Mouse (Mus musculus): ENCODE data around the gene Cyp11a1. TPM values are rescaled to one million over a fixed set of nuclear protein-coding genes. Genes with fewer than 3 reads are reported as not detected.

Cyp11a1 gene
- total RNA-seq (2017), result not detected in 2 replicates

- no peak for ATAC-seq (replicated peaks; ENCODE audit: low read depth, poor library complexity, severe bottlenecking)
Measured at GRCm38 (mm10) chr9:58005753-58006461, at the start of gene Cyp11a1. TSS of gene Cyp11a1 (plus strand) at chr9:58006411.

DNA sequence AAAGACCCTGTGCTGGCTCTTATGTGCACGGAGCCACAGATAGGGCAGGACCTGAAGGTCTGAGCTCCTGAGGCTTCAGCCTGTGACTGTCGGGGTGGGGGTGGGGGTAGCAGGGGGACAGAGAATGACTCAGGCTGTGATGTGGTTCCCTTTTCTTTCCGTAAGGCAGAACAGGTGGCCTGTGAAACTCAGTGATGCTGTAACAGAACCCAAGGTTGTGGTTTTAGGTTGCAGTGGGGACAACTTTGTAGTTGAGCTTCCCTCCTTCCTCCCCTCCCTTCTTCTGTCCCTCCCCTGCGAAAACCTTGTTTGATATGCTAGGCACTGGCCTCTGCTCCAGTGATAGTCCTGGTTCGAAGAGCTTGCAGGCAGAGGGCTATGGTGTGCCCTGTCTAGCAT lies 49.4 kb upstream of the Cyp11a1 start:
- peak; percentile 75 for ATAC-seq (replicated peaks; ENCODE audit: low read depth, poor library complexity, severe bottlenecking)

- ATAC-seq (replicated peaks; ENCODE audit: low read depth, poor library complexity, severe bottlenecking), result no peak
Measured at GRCm38 (mm10) chr9:57958615-57959014, 47.6 kb upstream of the Cyp11a1 start.

- ATAC-seq (replicated peaks; ENCODE audit: low read depth, poor library complexity, severe bottlenecking), result no peak
Measured at GRCm38 (mm10) chr9:57959399-57959798, 46.8 kb upstream of the Cyp11a1 start.

DNA sequence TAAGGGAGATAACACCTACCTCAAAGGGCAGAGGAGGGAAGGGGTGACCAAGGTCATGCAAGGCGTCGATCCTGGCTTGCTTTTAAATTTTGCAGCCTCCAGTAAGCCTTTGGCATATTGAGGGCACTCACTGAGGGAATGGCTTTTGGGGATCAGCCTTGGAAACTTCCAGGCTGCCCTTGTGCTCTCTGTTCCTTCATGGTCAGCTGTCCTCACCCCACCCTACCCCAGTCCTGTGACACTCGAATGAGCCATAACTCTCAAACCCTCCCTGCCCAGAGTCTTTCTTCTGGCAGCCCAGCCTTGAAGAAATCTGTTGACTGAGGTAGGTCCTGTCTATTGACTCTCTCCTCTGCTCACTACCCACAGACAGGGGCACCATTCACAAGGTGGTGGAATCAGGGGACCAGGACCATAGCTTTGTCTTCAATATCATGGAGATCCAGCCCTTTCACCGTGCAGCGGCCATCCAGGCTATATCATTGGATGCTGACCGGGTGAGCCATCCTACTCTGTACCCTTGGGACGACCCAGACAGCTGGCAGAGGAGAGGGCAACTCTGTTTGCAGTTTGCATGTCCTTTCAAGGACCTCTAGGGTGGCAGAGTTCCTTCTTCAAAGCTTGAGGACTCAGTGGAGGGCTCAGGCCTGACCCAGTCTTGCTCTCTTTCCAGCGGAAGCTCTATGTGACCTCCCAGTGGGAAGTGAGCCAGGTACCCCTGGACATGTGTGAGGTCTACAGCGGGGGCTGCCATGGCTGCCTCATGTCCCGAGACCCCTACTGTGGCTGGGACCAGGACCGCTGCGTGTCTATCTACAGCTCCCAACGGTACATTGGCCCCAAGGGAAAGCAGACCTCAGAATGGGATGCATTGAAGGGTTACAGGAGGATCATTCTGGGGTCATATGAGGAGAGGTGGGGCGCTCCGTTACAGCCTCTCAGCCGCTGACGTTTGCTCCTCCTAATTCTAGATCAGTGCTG lies 46.0 kb upstream of the Cyp11a1 start:
- ATAC-seq (replicated peaks; ENCODE audit: low read depth, poor library complexity, severe bottlenecking), result no peak

- no peak for ATAC-seq (replicated peaks; ENCODE audit: low read depth, poor library complexity, severe bottlenecking)
Measured at GRCm38 (mm10) chr9:57961226-57961625, 45.0 kb upstream of the Cyp11a1 start.

DNA sequence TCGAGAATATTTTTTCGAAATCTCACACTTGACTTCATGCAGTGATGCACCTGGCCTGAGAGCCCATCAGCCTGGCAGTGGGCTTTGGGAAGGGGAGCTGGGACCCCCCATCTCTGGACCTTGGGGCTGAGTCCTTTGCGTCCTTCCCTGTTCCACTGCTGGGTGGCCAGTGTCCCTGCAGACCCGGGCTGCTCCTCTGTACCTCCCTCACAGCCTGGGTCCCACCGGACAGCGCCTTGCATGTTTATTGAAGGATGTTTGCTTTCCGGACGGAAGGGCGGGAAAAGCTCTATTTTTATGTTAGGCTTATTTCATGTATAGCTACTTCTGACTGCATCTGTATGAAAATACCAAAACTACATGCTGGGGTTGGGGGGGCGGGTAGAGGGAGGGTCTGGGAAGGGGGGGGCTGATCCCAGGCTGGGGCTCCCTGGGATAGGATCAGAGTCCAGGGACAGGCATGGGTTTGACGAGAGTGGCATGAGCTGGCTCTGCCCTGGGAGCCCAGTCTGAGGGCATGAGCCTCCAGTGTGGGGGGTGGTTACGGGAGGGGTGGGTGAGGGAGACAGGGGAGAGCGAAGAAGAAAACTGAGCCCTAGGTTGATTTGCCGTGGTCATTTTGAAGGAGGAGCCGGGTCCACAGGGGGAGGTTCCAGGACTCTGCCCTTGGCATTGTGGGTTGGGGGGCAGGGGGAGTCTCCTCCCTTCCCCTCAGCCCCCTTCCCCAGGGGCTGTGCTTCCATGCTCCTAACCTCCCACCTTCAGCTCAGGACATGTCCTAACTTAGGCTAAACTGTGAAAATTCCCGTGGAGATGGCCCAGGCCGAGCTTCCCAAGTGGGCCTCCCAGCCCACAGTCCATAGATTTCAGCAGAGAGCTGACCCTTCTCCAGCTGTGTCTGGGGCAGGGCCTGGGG lies 44.1 kb upstream of the Cyp11a1 start:
- no peak for ATAC-seq (replicated peaks; ENCODE audit: low read depth, poor library complexity, severe bottlenecking)

DNA sequence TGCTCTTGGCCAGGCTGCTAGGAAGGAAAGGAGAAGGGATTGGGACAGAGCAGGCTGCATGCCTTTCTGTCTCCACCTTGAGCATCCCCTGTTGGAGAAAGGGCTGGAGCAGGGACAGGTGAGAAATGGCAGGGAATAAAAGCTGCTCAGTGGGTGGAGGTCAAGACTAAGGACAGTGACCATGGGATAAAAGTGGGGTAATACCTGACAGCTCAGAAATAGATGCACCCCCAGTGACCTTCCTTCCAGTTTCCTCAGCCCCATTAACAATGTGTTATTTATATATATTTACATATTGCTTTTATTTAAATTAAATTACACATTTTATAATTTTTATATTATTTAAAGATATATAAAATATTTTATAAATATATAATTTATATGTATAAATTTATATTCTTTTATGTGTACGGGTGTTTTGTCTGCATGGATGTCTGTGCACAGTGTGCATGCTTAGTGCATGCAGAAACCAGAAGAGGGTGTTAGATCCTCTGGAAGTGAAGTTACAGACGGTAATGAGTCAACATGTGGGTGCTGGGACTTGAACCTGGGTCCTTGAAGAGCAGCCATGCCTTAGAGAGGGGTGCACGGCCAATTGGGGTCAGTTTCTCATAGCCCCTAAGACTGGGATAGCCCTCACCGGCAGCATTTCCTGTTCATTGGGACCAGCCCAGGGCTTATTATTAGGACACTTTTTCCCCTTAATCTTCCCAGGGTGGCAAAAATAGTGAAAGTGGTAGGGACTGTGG lies 42.8 kb upstream of the Cyp11a1 start:
- ATAC-seq (replicated peaks; ENCODE audit: low read depth, poor library complexity, severe bottlenecking), result no peak

DNA sequence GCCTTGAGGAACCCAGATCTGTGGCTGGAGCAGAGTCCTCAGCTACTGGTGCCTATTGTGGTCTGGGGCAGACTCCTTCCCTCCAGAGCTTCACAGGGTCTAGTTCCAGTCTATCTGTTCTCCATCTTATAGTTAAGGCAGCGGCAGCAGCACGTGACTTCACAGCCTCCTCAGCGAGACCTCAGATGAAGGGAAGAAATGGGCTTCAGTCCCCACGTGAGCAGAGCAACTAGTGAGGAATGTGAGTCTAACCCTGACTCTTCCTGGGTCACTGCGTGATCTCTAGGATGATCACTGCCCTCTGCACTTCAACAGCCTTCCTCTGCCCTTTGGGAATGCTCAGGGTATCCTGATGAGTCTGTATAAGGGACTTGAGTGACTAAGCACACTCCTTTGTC lies 42.2 kb upstream of the Cyp11a1 start:
- no peak for ATAC-seq (replicated peaks; ENCODE audit: low read depth, poor library complexity, severe bottlenecking)

DNA sequence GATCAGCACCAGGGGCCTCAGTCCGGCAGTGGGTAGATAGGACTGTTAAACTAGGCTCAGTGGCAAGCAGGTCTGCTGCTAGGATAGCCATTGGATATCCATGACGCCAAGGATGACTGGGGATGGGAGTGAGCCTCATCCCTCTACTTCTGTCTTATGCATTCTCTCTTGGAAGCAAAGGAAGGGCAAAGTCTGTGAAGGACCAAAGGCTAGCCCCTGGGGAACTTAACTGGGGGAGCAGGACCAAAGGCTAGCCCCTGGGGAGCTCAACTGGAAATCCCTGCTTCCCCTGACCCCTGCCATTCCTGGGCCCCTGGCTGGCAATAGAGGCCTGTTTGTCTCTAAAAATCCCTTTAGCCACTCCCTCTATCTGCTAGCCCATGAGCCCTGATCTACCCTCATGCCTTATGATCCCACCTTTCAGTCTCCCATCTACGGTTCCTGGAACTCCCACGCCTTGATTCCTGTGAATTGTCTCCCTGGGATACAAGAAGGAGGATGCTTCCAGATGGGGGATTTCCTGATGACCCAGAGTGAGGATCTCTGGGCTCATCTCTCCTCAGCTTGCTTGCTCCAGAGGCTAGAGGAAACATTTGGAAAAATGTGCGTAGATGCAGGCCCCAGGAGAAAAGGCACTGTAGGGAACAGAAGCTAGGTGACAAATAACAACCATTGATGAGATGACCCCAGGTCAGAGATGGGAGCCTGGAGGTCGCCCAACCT lies 41.5 kb upstream of the Cyp11a1 start:
- no peak for ATAC-seq (replicated peaks; ENCODE audit: low read depth, poor library complexity, severe bottlenecking)

- ATAC-seq (replicated peaks; ENCODE audit: low read depth, poor library complexity, severe bottlenecking), result no peak
Measured at GRCm38 (mm10) chr9:57965281-57966185, 40.7 kb upstream of the Cyp11a1 start.

- ATAC-seq (replicated peaks; ENCODE audit: low read depth, poor library complexity, severe bottlenecking), result no peak
Measured at GRCm38 (mm10) chr9:57967237-57967960, 38.8 kb upstream of the Cyp11a1 start.

GRCm38 (mm10) chr9:57968166-57968771 lies 37.9 kb upstream of the Cyp11a1 start:
- peak; percentile 53 for ATAC-seq (replicated peaks; ENCODE audit: low read depth, poor library complexity, severe bottlenecking)

GRCm38 (mm10) chr9:57968783-57969542 lies 37.2 kb upstream of the Cyp11a1 start:
- no peak for ATAC-seq (replicated peaks; ENCODE audit: low read depth, poor library complexity, severe bottlenecking)

DNA sequence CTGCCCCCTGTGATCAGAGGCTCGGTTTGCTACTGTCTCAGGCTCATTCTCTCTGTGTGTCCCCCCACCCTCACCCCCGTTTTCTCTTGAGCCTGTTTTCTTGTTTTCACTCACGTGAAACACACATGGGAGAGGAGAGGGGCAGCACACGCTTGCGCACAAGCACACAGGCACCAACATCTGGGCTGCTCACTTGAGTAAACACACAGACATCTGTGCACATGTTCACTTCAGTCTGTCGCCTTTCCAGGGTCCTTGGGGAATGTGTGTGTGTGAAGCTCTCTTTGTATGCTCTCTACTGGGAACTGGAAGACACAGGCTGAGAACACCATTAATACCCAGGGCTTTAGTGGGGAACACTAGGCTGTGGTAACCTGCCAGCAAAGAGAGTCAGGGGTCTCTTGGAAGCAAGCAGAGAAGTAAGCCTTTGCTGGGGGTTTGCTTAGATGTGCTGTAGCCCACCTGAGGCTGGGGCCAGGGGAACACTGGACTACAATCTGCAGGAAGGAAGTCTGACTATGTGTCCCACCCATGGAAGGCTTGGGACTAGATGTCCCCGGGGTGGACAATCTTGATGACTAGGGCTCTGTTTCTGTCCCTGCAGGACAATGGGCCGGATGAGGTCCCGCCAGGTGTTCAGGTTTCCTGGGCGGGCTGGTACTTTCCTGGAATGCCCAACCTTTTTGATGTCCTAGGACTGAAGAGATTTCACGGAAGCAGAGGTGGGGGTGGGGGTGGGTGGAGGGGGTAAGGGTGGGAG lies 36.3 kb upstream of the Cyp11a1 start:
- no peak for ATAC-seq (replicated peaks; ENCODE audit: low read depth, poor library complexity, severe bottlenecking)
